ENCODE assay signal across 23 mouse cellular contexts in genomic region chr12:13410191-13410590, GRCm38 (mm10).
DNase-seq lines count a peak whose midpoint lies in the region; ATAC-seq and TF ChIP-seq lines count a peak whose summit lies in the region.
"Had no signal": no experiment of that assay in that cellular context is flagged by ENCODE, and none has a peak within 500 bp of the region (broad histone marks: within the 10 kb centered on the region; RNA-seq: fewer than 3 reads in every experiment).

No protein-coding gene starts in this region.

- no peak overlapping the region for H3K27ac ChIP-seq in midbrain, embryonic 15.5 days
- H3K27ac ChIP-seq: forebrain, embryonic 15.5 days; hindbrain, postnatal 0 days; liver, embryonic 13.5 days had no signal

- no peak for TF ChIP-seq CTCF in lung, adult 2 months (IDR thresholded peaks at IDR 0.05; ENCODE audit: insufficient read depth, low read length)

- no peaks in the 10 kb centered on the region for H3K27me3 ChIP-seq in midbrain, embryonic 15.5 days (replicated peaks)
- H3K27me3 ChIP-seq: forebrain, embryonic 15.5 days; heart, embryonic 12.5 days; liver, embryonic 13.5 days; megakaryocyte, embryonic 14.5 days had no signal

- no peak for TF ChIP-seq POLR2A in lung, adult 2 months (IDR thresholded peaks at IDR 0.05; ENCODE audit: borderline replicate concordance, extremely low read depth, low read depth, low read length)

- ATAC-seq in megakaryocyte-erythroid progenitor cell, adult 5-6 weeks (replicated peaks; ENCODE audit: low FRiP score, low TSS enrichment, poor library complexity, severe bottlenecking): 0 out of 2 replicates have a peak, but pooled peaks have one; percentile 50
- ATAC-seq in midbrain, embryonic 15.5 days (replicated peaks): no peak
- ATAC-seq: forebrain, embryonic 15.5 days; hindbrain, postnatal 0 days; midbrain, embryonic 16.5 days had no signal

- H3K36me3 ChIP-seq in midbrain, embryonic 15.5 days (replicated peaks): no peaks in the 10 kb centered on the region; the same call in 1 of the 2 replicates
- H3K36me3 ChIP-seq: forebrain, embryonic 15.5 days had no signal

- no peaks in the 10 kb centered on the region for H3K9me3 ChIP-seq in midbrain, embryonic 15.5 days
- H3K9me3 ChIP-seq: forebrain, embryonic 15.5 days; heart, embryonic 12.5 days; liver, embryonic 13.5 days; megakaryocyte, embryonic 14.5 days had no signal

- H3K4me2 ChIP-seq in midbrain, embryonic 15.5 days: no peak overlapping the region
- H3K4me2 ChIP-seq: forebrain, embryonic 15.5 days; heart, embryonic 12.5 days; liver, embryonic 13.5 days; lung, embryonic 14.5 days had no signal

- H3K9ac ChIP-seq in midbrain, embryonic 15.5 days: no peak overlapping the region
- H3K9ac ChIP-seq: forebrain, embryonic 15.5 days; heart, embryonic 12.5 days; liver, embryonic 13.5 days; lung, embryonic 14.5 days had no signal

- H3K4me3 ChIP-seq in lung, adult 2 months (replicated peaks; ENCODE audit: extremely low read depth, low read depth, low read length): no peak overlapping the region
- no peak overlapping the region for H3K4me3 ChIP-seq in midbrain, embryonic 15.5 days
- H3K4me3 ChIP-seq: forebrain, embryonic 15.5 days; heart, embryonic 12.5 days; liver, embryonic 13.5 days; megakaryocyte, embryonic 14.5 days; myocyte had no signal

- peak; percentile 6 for DNase-seq in lung, postnatal 25 days (ENCODE audit: low spot score)
- DNase-seq in lung, adult 2 months: no peak
- peak; percentile 8 for DNase-seq in CD4-positive, CD25-positive, alpha-beta regulatory T cell, adult 2 months (ENCODE audit: low read depth, low spot score)
- DNase-seq in T-cell, adult 2 months (ENCODE audit: low spot score): peak; percentile 10
- no peak for DNase-seq in layer of hippocampus, postnatal 36 days
- DNase-seq in kidney, adult 8-10 months: no peak
- DNase-seq: adrenal gland, postnatal 14 days; cerebellum, adult 8-10 months; cerebellum, postnatal 36 days; gastrocnemius, postnatal 25 days; heart, postnatal 14 days; kidney, adult 11 months; liver, embryonic 13.5 days; lung, embryonic 14.5 days; thymus, postnatal 14 days had no signal

- H3K4me1 ChIP-seq in lung, adult 2 months (ENCODE audit: control insufficient read depth, insufficient read depth, low read length): no peaks in the 10 kb centered on the region
- H3K4me1 ChIP-seq in midbrain, embryonic 15.5 days: no peaks in the 10 kb centered on the region
- H3K4me1 ChIP-seq: forebrain, embryonic 15.5 days; heart, embryonic 12.5 days; liver, embryonic 13.5 days had no signal

Comparison
In these comparisons a context has a peak if more than half of its experiments do, and no peak if none do; other contexts are left out.
1. DNase-seq: peak in lung, postnatal 25 days (single experiment), CD4-positive, CD25-positive, alpha-beta regulatory T cell, adult 2 months (single experiment) and T-cell, adult 2 months (single experiment); none in lung, adult 2 months (single experiment), layer of hippocampus, postnatal 36 days (0 of 2) and kidney, adult 8-10 months (0 of 2).